Mouse (Mus musculus): ENCODE results near the gene Gm14569. TPM values are rescaled to one million over a fixed set of nuclear protein-coding genes. Genes with fewer than 3 reads are reported as not detected.
A peak's percentile ranks its signal among the peaks of the same experiment; 100 is the strongest.

Gm14569 gene
- polyA plus RNA-seq, 1 experiment from 2014 or later, result not detected

DNA sequence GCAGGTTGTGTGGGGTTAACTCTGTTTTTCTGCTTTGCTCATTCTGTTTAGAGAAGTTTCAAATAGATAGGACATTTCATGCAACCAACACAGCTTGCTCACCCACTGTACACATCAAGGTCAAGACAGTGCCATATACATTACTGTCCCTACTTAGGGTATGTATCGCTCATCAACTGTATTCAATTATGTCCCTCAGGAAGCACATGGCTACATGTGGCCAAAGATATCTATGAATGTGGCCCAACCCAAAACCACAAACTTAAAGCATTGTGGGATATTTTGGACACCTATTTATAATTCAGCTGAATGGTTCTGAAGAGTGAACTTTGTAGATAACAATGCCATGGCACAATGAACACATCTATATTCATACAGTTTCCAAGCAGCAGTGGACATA, 53.7 kb downstream of the Gm14569 start:
- Histone ChIP-seq H3K9ac (replicated peaks) (no peak overlapping the region), H3K36me3 (no peaks in the 10 kb centered on the region), H3K27me3 (no peaks in the 10 kb centered on the region), H3K4me3 (no peak overlapping the region), H3K9me3 (no peaks in the 10 kb centered on the region), H3K27ac (replicated peaks) (no peak overlapping the region), H3K4me1 (no peaks in the 10 kb centered on the region), H3K4me2 (replicated peaks) (no peak overlapping the region)
- no peak for ATAC-seq (replicated peaks)
- WGBS, result 97% methylated on average over 1 of the region's 1 CpGs

DNA sequence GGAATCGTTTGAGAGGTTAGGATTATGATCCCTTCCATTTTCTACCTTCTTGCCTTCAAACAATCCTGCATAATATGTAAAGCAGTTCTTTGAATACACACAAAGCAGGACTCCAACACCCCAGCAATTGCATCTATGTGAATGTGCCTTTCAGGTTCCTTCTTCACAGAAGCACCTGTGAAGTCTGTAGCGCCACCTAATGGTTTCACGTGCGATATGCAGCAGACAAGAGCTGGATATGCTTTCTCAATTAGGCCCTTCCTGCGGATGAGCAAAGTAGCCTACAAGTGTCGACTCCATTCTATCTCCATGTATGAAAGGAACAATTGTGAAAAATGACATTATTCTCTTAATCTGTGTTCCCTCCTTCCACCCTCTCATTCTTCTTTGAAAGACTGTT, 56.6 kb downstream of the Gm14569 start:
- no peak for ATAC-seq (replicated peaks)
- no peaks in the 10 kb centered on the region for H3K27me3 ChIP-seq
- H3K9me3 ChIP-seq, result no peaks in the 10 kb centered on the region
- no peak overlapping the region for H3K4me2 ChIP-seq (replicated peaks)
- no peak overlapping the region for H3K9ac ChIP-seq (replicated peaks)
- no peaks in the 10 kb centered on the region for H3K36me3 ChIP-seq
- no peak overlapping the region for H3K27ac ChIP-seq (replicated peaks)
- WGBS, result 41% methylated on average over 6 of the region's 6 CpGs
- no peaks in the 10 kb centered on the region for H3K4me1 ChIP-seq
- no peak overlapping the region for H3K4me3 ChIP-seq

- Histone ChIP-seq H3K4me2 (replicated peaks) (no peak overlapping the region), H3K36me3 (no peaks in the 10 kb centered on the region), H3K27ac (replicated peaks) (no peak overlapping the region), H3K4me1 (no peaks in the 10 kb centered on the region), H3K27me3 (no peaks in the 10 kb centered on the region), H3K4me3 (no peak overlapping the region), H3K9ac (replicated peaks) (no peak overlapping the region), H3K9me3 (no peaks in the 10 kb centered on the region)
- WGBS, result 74% methylated on average over 3 of the region's 3 CpGs
- ATAC-seq (replicated peaks), result no peak
Observed at GRCm38 (mm10) chrX:36419153-36419552, 72.5 kb downstream of the Gm14569 start.

- no peak overlapping the region for H3K4me2 ChIP-seq (replicated peaks)
- H3K36me3 ChIP-seq, result no peaks in the 10 kb centered on the region
- 60% methylated on average over 6 of the region's 6 CpGs for WGBS
- no peak overlapping the region for H3K9ac ChIP-seq (replicated peaks)
- no peak overlapping the region for H3K4me3 ChIP-seq
- H3K27me3 ChIP-seq, result no peaks in the 10 kb centered on the region
- no peaks in the 10 kb centered on the region for H3K9me3 ChIP-seq
- no peak overlapping the region for H3K27ac ChIP-seq (replicated peaks)
- no peak for ATAC-seq (replicated peaks)
- H3K4me1 ChIP-seq, result no peaks in the 10 kb centered on the region
Observed at GRCm38 (mm10) chrX:36402316-36402715, 89.3 kb downstream of the Gm14569 start.

DNA sequence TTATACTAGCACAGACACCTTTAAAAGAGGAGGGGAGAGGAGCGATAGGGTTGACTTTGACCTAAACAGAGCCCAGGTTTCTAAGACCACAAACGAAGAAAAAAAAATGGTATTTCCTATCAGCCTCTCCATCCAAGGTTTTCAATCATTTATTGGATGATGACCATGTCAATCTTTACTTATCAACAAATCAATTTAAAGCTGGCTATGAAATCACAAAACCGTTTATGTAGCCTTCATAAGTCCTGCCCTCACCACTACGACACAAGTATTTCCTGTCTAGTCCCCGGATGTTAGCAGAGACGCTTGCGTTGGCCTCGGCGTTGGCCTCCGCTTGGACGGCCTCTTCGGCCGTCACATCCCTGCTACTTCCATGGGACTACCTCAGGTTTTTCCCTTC, 90.7 kb downstream of the Gm14569 start, which contains the start of gene Gm6268:
Gm6268 (plus strand) TSS at position 301 of the 400 bp plus-strand sequence.
- Histone ChIP-seq H3K9me3 (no peaks in the 10 kb centered on the region), H3K4me3 (no peak within 1 kb of the TSS), H3K4me2 (replicated peaks) (no peak within 1 kb of the TSS), H3K27ac (replicated peaks) (no peak within 1 kb of the TSS), H3K36me3 (no peaks in the 10 kb centered on the region), H3K27me3 (no peaks in the 10 kb centered on the region), H3K4me1 (no peaks in the 10 kb centered on the region), H3K9ac (replicated peaks) (no peak within 1 kb of the TSS)
- 92% methylated on average over 13 of the region's 13 CpGs for WGBS
- ATAC-seq (replicated peaks), result no peak

DNA sequence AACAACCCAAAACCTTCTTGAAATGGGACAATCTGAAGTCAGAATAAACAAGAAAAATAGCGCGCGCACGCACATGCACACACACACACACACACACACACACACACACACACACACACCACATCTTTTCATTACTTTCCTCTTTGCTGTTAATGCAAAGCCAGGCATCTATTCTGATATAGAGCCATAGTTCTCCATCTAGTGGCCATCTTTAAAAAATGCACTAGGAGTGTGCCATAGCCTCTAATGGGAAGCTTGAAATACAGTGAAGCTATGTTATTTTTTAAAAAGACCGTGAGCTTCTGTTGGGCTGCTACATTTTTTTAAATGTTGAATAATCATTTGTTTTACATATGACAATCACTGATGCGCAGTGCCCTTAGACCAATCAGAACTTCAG, 98.4 kb downstream of the Gm14569 start:
- no peaks in the 10 kb centered on the region; the same call in 1 of the 2 replicates for H3K4me1 ChIP-seq
- H3K4me3 ChIP-seq, result no peak overlapping the region
- H3K27ac ChIP-seq (replicated peaks), result no peak overlapping the region
- no peak overlapping the region for H3K9ac ChIP-seq (replicated peaks)
- no peaks in the 10 kb centered on the region for H3K9me3 ChIP-seq
- H3K27me3 ChIP-seq, result no peaks in the 10 kb centered on the region
- peak; percentile 74; the same call in 1 of the 2 replicates for ATAC-seq (replicated peaks)
- no peaks in the 10 kb centered on the region for H3K36me3 ChIP-seq
- no peak overlapping the region for H3K4me2 ChIP-seq (replicated peaks)
- WGBS, result 43% methylated on average over 6 of the region's 6 CpGs

DNA sequence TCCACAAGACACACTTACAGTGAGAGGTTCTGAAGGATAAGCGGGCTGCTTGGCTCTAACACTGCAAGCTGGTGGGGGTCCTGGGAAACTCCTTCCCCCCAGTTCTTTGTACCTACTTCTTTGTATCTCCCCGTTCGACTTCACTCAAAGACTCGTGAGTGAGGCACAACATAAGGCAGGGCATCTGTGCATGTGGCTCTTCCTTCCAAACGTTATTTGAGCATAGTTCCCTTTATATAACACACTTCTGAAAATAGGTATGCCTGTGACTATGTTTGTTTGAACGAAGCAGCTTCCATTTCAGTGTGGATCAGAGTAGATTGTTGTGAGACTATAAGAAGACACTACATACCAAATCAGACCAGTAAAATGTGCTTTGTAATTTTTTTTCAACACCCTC, 99.0 kb downstream of the Gm14569 start:
- Histone ChIP-seq H3K4me3 (no peak overlapping the region), H3K27me3 (no peaks in the 10 kb centered on the region), H3K4me2 (replicated peaks) (no peak overlapping the region), H3K9me3 (no peaks in the 10 kb centered on the region), H3K9ac (replicated peaks) (no peak overlapping the region), H3K4me1 (no peaks in the 10 kb centered on the region; the same call in 1 of the 2 replicates), H3K36me3 (no peaks in the 10 kb centered on the region), H3K27ac (replicated peaks) (no peak overlapping the region)
- WGBS, result 52% methylated on average over 6 of the region's 6 CpGs
- 0 out of 2 replicates have a peak, but pooled peaks have one; percentile 55 for ATAC-seq (replicated peaks)

DNA sequence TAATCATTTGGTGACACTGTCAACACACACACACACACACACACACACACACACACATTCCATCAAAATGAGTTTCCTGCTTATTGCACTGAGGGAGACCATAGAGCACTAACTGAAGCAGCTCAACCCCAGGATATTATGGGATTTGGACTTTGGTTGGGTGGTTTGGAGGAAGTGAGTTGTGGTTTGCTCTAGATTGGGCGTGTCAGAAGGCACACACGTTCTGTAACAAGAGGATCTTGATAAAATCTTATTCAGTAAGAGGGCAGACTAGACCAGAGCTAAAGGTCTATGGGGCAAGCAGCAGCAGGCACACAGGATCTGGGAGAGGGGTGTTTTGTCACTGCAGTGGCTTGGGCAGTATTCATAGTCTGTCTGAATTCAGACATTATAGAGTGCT, 101.1 kb downstream of the Gm14569 start:
- H3K36me3 ChIP-seq, result no peaks in the 10 kb centered on the region
- no peak overlapping the region for H3K4me3 ChIP-seq
- ATAC-seq (replicated peaks), result no peak
- H3K27me3 ChIP-seq, result no peaks in the 10 kb centered on the region
- H3K27ac ChIP-seq (replicated peaks), result no peak overlapping the region
- WGBS, result 68% methylated on average over 2 of the region's 2 CpGs
- no peaks in the 10 kb centered on the region for H3K9me3 ChIP-seq
- H3K9ac ChIP-seq (replicated peaks), result no peak overlapping the region
- H3K4me2 ChIP-seq (replicated peaks), result no peak overlapping the region
- no peaks in the 10 kb centered on the region; the same call in 1 of the 2 replicates for H3K4me1 ChIP-seq

GRCm38 (mm10) chrX:36389971-36390370, 101.7 kb downstream of the Gm14569 start:
- no peak overlapping the region for H3K27ac ChIP-seq (replicated peaks)
- H3K9ac ChIP-seq (replicated peaks), result no peak overlapping the region
- no peaks in the 10 kb centered on the region for H3K27me3 ChIP-seq
- ATAC-seq (replicated peaks), result peak; percentile 71
- H3K9me3 ChIP-seq, result no peaks in the 10 kb centered on the region
- no peak overlapping the region for H3K4me3 ChIP-seq
- WGBS, result 48% methylated on average over 3 of the region's 3 CpGs
- H3K4me1 ChIP-seq, result no peaks in the 10 kb centered on the region; the same call in 1 of the 2 replicates
- no peak overlapping the region for H3K4me2 ChIP-seq (replicated peaks)
- H3K36me3 ChIP-seq, result no peaks in the 10 kb centered on the region

GRCm38 (mm10) chrX:36385340-36385739, 106.3 kb downstream of the Gm14569 start:
- no peaks in the 10 kb centered on the region for H3K27me3 ChIP-seq
- no peak overlapping the region for H3K27ac ChIP-seq (replicated peaks)
- H3K4me1 ChIP-seq, result no peaks in the 10 kb centered on the region; the same call in 1 of the 2 replicates
- no peaks in the 10 kb centered on the region for H3K36me3 ChIP-seq
- no peaks in the 10 kb centered on the region for H3K9me3 ChIP-seq
- H3K4me3 ChIP-seq, result no peak overlapping the region
- H3K4me2 ChIP-seq (replicated peaks), result no peak overlapping the region
- ATAC-seq (replicated peaks), result no peak
- no peak overlapping the region for H3K9ac ChIP-seq (replicated peaks)

Small RNA genes within 50 kb of the gene (microRNA-seq; reads per million reads assigned to microRNA genes)
- not detected for gene Gm44485

Other genes starting within 250 kb of the Gm14569 start
- 0.92 and 1.4 TPM in 2 replicates for gene Lonrf3, start 163.5 kb downstream of the Gm14569 start, polyA plus RNA-seq (2015; fragmentation: Nextera tagmentation; extraction: Ambion mirVana)
- not detected in 2 replicates for gene Gm6268, start 90.5 kb downstream of the Gm14569 start, polyA plus RNA-seq (2015; fragmentation: Nextera tagmentation; extraction: Ambion mirVana)
- 475 and 528 TPM in 2 replicates for gene Pgrmc1, start 106.4 kb upstream of the Gm14569 start, polyA plus RNA-seq (2015; fragmentation: Nextera tagmentation; extraction: Ambion mirVana)
- 3.7 and 3.9 TPM in 2 replicates for gene Akap17b, start 153.6 kb upstream of the Gm14569 start, polyA plus RNA-seq (2015; fragmentation: Nextera tagmentation; extraction: Ambion mirVana)